Mouse (Mus musculus) CD4-positive helper T cell, adult 2 months (primary cell): Measurements from ENCODE around the gene Gm14403.
"Not testable (repeated sequence)": the region's sequence is repeated elsewhere in the genome, so short reads cannot be mapped to it uniquely, and the experiment has no call there.

Source experiments
- DNase-seq: peaks from one replicate; pipeline ENCODE4 v3.0.0-alpha.2; 2012; ENCODE audit warnings: low read depth, missing footprints, low spot score

Gm14403 gene

DNA sequence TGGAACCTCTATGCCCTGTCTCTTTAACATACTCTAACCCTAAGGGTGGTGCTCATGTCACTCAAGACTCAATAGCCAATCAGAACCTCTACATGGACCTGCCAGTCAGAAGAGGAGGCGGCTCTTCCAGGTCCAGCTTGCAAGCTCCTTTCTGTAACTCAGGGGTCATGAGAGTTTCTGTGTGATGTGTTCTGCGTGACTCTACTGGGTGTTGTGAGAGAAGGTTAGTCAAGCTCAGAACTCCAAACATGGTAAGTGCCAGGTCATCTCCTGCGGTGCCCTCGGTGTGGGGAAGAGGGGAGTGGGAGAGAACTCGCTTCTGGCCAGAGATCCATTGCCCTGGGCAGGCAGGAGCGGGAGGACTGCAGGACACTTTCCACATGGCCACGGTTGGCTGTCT lies at the start of gene Gm14403:
Gm14403 (plus strand) TSS at position 149 of the 400 bp plus-strand sequence.
- peak; percentile 24 for DNase-seq

DNA sequence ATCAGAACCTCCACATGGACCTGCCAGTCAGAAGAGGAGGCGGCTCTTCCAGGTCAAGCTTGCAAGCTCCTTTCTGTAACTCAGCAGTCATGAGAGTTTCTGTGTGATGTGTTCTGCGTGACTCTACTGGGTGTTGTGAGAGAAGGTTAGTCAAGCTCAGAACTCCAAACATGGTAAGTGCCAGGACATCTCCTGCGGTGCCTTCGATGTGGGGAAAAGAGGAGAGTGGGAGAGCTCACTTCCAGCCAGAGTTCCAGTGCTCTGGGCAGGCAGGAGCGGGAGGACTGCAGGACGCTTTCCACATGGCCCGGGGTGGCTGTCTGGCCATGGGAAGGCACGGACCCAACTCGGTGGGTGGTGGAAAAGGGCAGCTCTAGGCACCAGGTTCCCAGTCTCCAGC lies 33.3 kb upstream of the Gm14403 start, which contains the start of gene Zfp970:
Zfp970 (plus strand) TSS at position 58 of the 400 bp plus-strand sequence.
- DNase-seq, result not testable (repeated sequence)

- not testable (repeated sequence) for DNase-seq
Measured at GRCm38 (mm10) chr2:177468222-177468621, 29.8 kb upstream of the Gm14403 start.

GRCm38 (mm10) chr2:177472261-177472660 lies 25.8 kb upstream of the Gm14403 start:
- not testable (repeated sequence) for DNase-seq

DNA sequence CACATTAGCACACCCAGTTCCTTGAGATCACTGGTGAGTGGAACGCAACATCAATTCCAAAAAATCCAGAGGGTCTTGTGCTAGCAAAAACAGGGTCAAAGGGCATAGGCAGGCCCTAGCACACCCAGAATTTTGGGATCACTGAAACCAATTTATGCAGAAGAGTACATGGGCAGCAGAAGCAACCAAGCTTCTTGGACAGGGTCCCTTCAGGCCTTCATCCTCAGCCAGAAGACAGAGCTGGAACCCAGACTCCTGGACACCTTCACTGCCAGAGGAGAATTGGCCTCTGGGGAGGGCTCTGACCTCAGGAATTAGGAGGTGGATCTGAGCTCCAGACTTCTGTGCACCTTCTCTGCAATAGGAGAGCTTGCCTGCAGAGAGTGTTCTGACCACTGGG lies 16.0 kb upstream of the Gm14403 start:
- DNase-seq, result not testable (repeated sequence)

DNA sequence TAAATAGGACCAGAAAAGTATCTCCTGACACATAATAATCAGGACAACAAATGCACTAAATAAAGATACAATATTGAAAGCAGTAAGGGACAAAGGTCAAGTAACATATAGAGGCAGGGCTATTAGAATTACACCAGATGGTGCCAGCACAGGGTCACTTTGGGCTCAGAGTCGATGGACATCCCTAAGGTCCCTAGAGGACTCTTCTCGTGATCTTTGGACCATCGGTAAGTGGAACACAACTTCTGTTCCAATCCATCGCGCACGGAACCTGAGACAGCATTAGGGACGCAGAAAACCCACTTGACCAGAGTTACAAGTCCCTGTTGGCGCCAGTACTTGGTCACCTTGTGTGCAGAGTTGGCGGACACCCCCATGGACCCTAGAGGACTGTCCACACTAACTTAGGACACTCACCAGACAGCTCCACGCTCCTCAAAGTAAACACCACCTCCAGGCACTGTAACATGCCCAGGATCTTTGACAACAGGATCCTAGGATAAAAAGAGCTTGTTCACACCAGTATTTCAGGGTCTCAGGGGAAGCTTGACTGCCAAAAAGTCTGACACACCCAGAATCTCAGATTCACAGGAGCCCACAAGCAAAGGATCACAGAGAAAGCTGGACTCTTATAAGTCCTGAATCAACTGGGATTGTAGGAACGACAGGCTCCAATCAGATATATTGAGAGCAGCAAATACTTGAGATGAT lies 14.6 kb upstream of the Gm14403 start:
- DNase-seq, result not testable (repeated sequence)

- DNase-seq, result not testable (repeated sequence)
Measured at GRCm38 (mm10) chr2:177499182-177499581, 1.2 kb downstream of the Gm14403 start.

DNA sequence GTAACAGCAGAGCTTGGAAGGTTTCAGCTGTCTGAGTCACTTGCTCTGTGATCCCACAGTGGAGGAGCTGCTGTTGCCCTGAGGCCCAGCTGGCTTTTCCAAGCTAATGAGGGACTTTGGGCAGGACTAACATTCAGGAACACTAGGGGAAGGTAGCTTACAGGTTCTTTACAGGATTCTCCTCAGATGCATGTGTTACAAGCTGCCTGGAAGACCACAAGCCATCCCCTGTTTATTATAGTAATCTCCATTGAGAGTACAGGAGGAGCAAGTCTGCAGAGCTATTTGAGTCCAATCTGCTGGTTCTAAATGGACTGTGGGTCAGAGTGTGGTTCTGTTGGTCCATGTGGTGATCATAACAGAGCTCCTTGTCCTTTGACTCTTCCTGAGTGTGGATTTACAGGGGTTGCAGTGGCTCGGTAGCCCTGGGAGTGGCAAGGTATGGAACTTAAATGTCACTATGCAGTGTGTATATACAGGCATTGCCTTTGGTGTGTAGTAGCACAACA lies 7.2 kb downstream of the Gm14403 start:
- DNase-seq, result not testable (repeated sequence)

- not testable (repeated sequence) for DNase-seq
Measured at GRCm38 (mm10) chr2:177511381-177511780, 13.4 kb downstream of the Gm14403 start.

DNA sequence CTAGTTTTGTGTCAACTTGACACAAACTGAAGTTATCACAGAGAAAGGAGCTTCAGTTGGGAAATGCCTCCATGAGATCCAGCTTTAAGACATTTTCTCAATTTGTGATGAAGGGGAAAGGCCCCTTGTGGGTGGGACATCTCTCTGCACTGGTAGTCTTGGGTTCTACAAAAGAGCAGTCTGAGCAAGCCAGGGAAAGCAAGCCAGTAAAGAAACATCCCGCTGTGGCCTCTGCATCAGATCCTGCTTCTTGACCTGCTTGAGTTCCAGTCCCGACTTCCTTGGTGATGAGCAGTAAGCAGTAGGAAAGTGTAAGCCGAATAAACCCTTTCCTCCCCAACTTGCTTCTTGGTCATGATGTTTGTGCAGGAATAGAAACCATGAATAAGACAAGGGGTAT lies 14.0 kb downstream of the Gm14403 start:
- DNase-seq, result not testable (repeated sequence)

DNA sequence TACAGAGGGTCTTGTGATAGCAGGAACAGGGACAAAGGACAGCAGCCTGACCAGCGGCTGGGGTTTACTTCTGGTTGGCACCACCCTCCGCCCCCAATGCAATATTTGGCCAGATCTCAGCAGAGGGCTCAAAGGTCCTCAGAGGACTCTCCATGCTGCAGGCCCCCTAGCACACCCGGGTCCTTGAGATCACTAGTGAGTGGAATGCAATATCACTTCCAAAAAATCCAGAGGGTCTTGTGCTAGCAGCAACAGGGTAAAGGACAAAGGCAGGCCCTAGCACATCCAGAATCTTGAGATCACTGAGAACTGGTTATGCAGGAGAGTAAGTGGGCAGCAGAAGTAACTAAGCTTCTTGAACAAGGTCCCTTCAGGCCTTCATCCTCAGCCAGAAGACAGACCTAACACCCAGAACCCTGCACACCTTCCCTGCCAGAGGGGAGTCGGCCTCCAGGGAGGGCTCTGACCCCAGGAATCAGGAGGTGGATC lies 16.0 kb downstream of the Gm14403 start:
- DNase-seq, result not testable (repeated sequence)

GRCm38 (mm10) chr2:177517746-177518145 lies 19.7 kb downstream of the Gm14403 start:
- DNase-seq, result not testable (repeated sequence)

DNA sequence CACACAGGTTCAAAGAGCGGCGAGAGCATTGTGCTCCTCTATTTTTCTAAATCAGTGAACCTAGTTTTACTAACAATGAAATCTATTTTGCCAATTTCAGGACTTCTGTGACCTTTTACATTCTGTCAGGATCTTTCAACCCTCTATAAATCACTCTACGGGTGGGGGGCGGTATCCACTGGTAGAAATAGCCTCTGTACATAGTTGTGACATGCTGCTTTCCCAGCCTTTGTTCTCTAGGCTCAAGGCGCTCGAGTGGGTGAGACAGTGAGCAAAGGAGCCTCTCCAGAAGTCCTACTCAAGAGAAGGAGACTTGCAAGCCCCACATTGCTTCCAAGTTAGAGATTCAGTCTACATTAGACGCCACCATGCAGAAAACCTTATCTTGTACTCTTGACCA lies 20.3 kb downstream of the Gm14403 start:
- DNase-seq, result not testable (repeated sequence)

DNA sequence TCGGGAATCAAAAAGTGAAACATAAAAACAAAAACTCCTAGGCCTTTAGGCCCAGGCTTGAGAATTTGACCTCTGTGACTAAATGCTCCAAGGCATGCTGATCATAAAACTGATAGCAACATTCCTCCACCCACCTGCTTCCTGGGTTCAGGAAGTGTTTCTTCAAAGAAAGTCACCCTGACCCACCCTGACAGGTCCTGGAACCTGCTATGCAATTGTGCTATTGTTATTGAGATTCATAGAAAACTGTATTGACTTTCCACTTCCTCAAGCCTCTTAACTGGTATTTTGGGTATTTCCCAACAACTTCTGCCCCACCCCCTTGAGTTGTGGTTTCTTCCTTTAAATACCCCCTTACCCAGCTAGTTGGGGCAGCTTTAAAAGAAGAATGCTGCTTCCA lies 20.9 kb downstream of the Gm14403 start:
- DNase-seq, result not testable (repeated sequence)

GRCm38 (mm10) chr2:177520035-177520434 lies 22.0 kb downstream of the Gm14403 start:
- DNase-seq, result no peak

DNA sequence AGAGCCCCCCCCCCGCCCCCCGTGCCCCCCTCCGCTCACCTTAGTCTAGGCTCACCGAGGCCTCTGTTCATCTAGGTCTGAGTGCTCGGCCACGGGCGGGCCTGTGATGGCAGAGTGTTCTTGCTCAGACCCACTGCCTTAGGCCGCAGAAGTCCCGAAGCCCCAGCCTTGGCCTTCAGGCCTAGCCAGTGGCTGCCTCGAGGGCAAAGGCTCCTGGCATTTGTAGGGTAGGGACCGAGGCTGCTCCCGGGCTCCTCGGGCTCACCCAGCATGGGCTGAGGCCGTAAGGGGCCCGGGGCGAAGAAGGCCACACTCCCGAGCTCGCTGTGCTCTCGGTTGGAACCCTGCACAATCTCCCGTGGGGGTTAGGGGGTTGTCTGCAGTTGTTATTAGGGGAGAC lies 25.0 kb downstream of the Gm14403 start:
- DNase-seq, result no peak

- DNase-seq, result not testable (repeated sequence)
Measured at GRCm38 (mm10) chr2:177523674-177524073, 25.7 kb downstream of the Gm14403 start.

GRCm38 (mm10) chr2:177524171-177524570 lies 26.2 kb downstream of the Gm14403 start:
- DNase-seq, result not testable (repeated sequence)

DNA sequence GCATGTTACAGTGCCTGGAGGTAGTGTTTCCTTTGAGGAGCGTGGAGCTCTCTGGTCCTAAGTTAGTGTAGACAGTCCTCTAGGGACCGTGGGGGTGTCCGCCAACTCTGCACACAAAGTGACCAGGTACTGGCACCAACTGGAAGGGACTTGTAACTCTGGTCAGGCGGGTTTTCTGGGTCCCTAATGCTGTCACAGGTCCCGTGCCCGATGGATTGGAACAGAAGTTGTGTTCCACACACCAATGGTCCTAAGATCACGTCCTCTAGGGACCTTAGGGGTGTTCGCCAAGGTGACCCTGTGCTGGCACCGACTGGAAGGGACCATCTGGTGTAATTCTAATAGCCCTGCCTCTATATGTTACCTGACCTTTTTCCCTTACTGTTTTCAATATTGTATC lies 37.9 kb downstream of the Gm14403 start:
- DNase-seq, result no peak

- DNase-seq, result not testable (repeated sequence)
Measured at GRCm38 (mm10) chr2:177537141-177537540, 39.1 kb downstream of the Gm14403 start.

DNA sequence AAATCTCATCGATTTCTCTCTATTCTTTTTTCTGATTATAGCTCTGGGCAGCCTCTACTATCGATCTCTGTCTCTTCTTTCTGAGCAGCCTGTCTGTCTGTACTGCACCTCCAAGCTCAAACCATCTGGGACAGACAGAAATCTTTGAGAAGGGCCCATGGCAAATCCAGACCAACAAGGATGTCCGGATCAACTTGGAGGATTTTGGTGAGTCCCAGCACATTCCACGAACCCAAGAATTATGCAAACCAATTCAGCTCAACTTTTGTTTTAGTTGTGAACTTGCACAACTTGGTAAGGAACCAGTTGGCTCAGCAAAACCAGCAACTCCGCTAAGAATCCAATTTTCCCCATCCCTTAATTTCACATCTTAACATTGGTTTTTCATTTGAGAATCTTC lies 39.7 kb downstream of the Gm14403 start:
- not testable (repeated sequence) for DNase-seq

GRCm38 (mm10) chr2:177555261-177555660 lies 57.2 kb downstream of the Gm14403 start:
- DNase-seq, result not testable (repeated sequence)
